Mouse (Mus musculus) C2C12 (cell line): ENCODE measurements around the gene Snrnp35. TPM values are rescaled to one million over a fixed set of nuclear protein-coding genes. Genes with fewer than 3 reads are reported as not detected.

Source experiments
- H3K27me3 ChIP-seq: one replicate; pipeline ENCODE4 v1.6.1; 2011; ENCODE audit not compliant: control insufficient read depth, insufficient read depth, insufficient read length
- H3K36me3 ChIP-seq: one replicate; pipeline ENCODE4 v1.6.1; 2011; ENCODE audit not compliant: control insufficient read depth, insufficient read depth
- H3K4me3 ChIP-seq: one replicate; pipeline ENCODE4 v1.5.1; 2011; ENCODE audit warnings: mild to moderate bottlenecking, control low read depth; ENCODE audit not compliant: poor library complexity, insufficient read depth, severe bottlenecking
- H3K79me2 ChIP-seq: one replicate; pipeline ENCODE4 v1.6.1; 2011; ENCODE audit not compliant: control insufficient read depth, insufficient read depth
- H3K79me3 ChIP-seq: one replicate; pipeline ENCODE4 v1.6.1; 2011; ENCODE audit warnings: low read depth, control low read depth
- H3ac ChIP-seq: one replicate; pipeline ENCODE3; 2011; ENCODE audit warnings: low read depth; ENCODE audit not compliant: control insufficient read depth, insufficient read length
- CEBPB ChIP-seq: IDR thresholded peaks from one replicate; pipeline ENCODE4 v1.6.1; 2011; ENCODE audit warnings: low read depth, mild to moderate bottlenecking, control low read depth, moderate library complexity
- CTCF ChIP-seq: IDR thresholded peaks from one replicate; pipeline ENCODE4 v1.5.1; 2011; ENCODE audit not compliant: control insufficient read depth, insufficient read depth, insufficient read length
- FOSL1 ChIP-seq: IDR thresholded peaks from one replicate; pipeline ENCODE4 v1.8.0; 2011; ENCODE audit warnings: mild to moderate bottlenecking, low read length; ENCODE audit not compliant: poor library complexity, insufficient read depth, severe bottlenecking
- MAX ChIP-seq: IDR thresholded peaks from one replicate; pipeline ENCODE4 v1.6.1; 2011; ENCODE audit warnings: mild to moderate bottlenecking, control low read depth
- MYOD1 ChIP-seq: IDR thresholded peaks from one replicate; pipeline ENCODE4 v1.6.1; 2011; ENCODE audit warnings: low read depth; ENCODE audit not compliant: control insufficient read depth, insufficient read length
- MYOG ChIP-seq: IDR thresholded peaks from one replicate; pipeline ENCODE4 v1.6.1; 2011; ENCODE audit not compliant: control insufficient read depth, insufficient read length; ENCODE audit errors: extremely low read depth
- USF1 ChIP-seq: IDR thresholded peaks from one replicate; pipeline ENCODE4 v1.6.1; 2011; ENCODE audit warnings: low read depth, mild to moderate bottlenecking, control low read depth, moderate library complexity
- polyA plus RNA-seq: library from polyadenylated mRNA; unstranded; fragments of >200 nt; fragmentation: generic; extraction: Trizol; gene quantifications from one replicate; pipeline ENCODE4 v1.2.1, GENCODE M21; 2012; ENCODE audit warnings: missing spikeins

Snrnp35 gene
- polyA plus RNA-seq, 1 experiment: 23.8 TPM

DNA sequence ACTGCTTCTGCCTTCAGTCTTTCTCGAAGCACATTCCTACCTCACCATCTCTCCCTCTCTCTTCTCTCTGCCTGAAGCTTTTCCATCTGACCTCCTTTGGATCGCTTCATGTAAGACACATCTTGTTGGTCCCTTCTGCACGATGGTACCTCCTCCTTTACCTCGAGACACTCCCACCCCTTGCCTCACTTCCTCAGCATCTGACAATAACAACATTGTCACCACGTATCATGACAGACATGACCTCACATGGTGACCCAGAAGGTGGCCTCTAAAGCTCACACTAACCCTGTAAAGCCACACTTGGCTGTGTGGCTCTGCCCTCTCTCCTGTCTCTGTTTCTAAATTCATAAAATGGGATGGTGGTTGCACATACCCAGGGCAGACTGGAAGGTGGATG is 32.9 kb downstream of the Snrnp35 start:
- no peaks in the 10 kb centered on the region for H3K27me3 ChIP-seq
- H3K79me3 ChIP-seq: no peaks in the 10 kb centered on the region
- no peaks in the 10 kb centered on the region for H3K79me2 ChIP-seq
- H3K36me3 ChIP-seq: peaks cover 3% of the 10 kb centered on the region
- no peak overlapping the region for H3K4me3 ChIP-seq
- H3ac ChIP-seq: no peak overlapping the region
- no peak for TF ChIP-seq MAX
- TF ChIP-seq MYOG: no peak
- no peak for TF ChIP-seq CEBPB
- no peak for TF ChIP-seq CTCF
- TF ChIP-seq USF1: no peak
- TF ChIP-seq FOSL1: no peak
- no peak for TF ChIP-seq MYOD1

DNA sequence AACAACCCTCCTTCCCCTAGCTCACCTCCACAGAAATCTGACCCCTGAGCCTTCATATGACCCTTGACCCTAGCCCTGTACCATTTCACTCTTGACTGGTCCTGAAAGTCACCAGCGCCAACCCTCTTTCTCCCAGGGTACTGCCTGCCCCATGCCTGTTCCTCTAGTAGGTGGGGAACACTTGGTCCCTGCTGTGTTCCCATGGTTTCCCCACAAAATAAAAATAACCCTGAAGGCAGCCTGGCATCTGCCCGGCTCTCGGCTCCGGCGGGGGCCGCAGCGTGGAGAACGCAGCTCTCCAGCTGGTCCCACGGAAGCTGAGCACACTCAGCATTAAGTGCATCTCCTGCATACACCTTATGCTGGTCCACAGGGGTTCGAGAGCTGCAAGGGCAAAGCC is 35.7 kb downstream of the Snrnp35 start:
- TF ChIP-seq CEBPB: no peak
- TF ChIP-seq USF1: no peak
- TF ChIP-seq MYOG: no peak
- no peak for TF ChIP-seq FOSL1
- TF ChIP-seq MYOD1: no peak
- no peak for TF ChIP-seq MAX
- TF ChIP-seq CTCF: no peak
- peaks cover 3% of the 10 kb centered on the region for H3K36me3 ChIP-seq

DNA sequence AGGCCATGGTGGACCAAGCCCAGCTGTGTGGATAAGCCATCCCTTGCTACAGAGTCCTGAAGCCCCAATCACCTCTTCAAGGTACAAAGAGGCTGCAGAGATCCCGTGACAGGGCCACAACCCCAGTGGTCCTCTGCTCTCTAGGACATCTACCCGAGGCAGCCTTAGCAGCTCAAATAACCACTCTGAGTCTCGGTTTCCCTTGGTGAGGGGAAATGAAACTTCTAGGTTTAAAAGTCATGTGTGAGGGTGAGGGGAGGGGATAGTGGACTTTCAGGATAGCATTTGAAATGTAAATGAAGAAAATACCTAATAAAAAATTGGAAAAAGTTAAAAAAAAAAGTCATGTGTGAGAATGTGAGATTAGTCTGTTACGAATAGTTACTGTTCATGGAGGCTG is 38.7 kb downstream of the Snrnp35 start:
- H3K36me3 ChIP-seq: no peaks in the 10 kb centered on the region
- H3K79me2 ChIP-seq: no peaks in the 10 kb centered on the region

More for the DNA sequence above, 35.7 kb downstream of the Snrnp35 start:
- H3ac ChIP-seq: no peak overlapping the region
- no peaks in the 10 kb centered on the region for H3K79me3 ChIP-seq
- H3K79me2 ChIP-seq: no peaks in the 10 kb centered on the region
- H3K4me3 ChIP-seq: no peak overlapping the region
- no peaks in the 10 kb centered on the region for H3K27me3 ChIP-seq

DNA sequence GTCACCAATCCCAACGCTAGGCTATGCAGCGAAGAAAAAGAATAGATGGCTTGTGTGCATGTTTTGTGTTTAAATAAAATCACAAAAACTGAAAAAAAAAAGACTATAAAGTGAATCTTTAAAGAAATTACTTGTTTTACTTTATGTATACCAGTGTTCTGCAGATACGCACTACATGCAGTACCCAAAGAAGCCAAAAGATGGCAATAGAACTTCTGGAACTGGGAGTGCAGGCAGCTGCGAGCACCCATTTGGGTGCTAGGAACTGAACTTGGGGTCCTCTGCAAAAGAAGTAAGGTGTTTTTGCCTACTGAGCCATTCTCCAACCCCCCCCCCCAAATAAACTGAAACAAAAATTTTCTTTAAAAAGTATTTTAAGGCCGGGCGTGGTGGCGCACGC is 40.1 kb downstream of the Snrnp35 start:
- no peak overlapping the region for H3K4me3 ChIP-seq
- TF ChIP-seq CEBPB: no peak
- no peak for TF ChIP-seq MYOG
- TF ChIP-seq CTCF: no peak
- no peak for TF ChIP-seq FOSL1
- no peak for TF ChIP-seq MYOD1
- no peak for TF ChIP-seq MAX
- TF ChIP-seq USF1: no peak
- no peaks in the 10 kb centered on the region for H3K79me3 ChIP-seq
- H3K27me3 ChIP-seq: no peaks in the 10 kb centered on the region
- no peak overlapping the region for H3ac ChIP-seq
- H3K79me2 ChIP-seq: no peaks in the 10 kb centered on the region
- no peaks in the 10 kb centered on the region for H3K36me3 ChIP-seq

More for the DNA sequence above, 38.7 kb downstream of the Snrnp35 start:
- TF ChIP-seq CTCF (no peak), MYOG (no peak), FOSL1 (no peak), USF1 (no peak), CEBPB (no peak), MAX (no peak), MYOD1 (no peak)
- no peak overlapping the region for H3K4me3 ChIP-seq
- no peaks in the 10 kb centered on the region for H3K79me3 ChIP-seq
- no peaks in the 10 kb centered on the region for H3K27me3 ChIP-seq
- H3ac ChIP-seq: no peak overlapping the region

DNA sequence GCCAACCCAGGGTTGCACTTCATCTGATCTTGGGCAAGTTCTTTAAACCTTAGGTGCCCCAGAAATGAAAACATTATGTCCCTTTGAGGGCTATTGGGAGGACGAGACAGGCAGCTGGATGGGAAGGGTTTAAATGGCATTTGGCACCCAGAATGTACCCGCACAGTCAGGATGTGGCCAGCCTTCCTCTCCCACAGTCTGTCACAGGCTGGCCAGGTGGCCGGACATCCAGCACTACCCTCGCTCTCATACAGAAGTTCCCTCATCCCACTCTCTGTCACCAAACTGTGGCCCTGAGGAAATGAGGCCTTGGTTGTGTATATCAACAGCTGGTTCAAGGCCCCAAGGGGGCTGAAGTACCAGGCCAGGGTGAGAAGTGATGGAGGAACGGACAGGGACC is 42.0 kb downstream of the Snrnp35 start:
- H3ac ChIP-seq: no peak overlapping the region
- TF ChIP-seq CTCF (no peak), MYOD1 (no peak)
- H3K27me3 ChIP-seq: no peaks in the 10 kb centered on the region
- H3K79me2 ChIP-seq: no peaks in the 10 kb centered on the region
- H3K79me3 ChIP-seq: no peaks in the 10 kb centered on the region
- H3K4me3 ChIP-seq: no peak overlapping the region
- H3K36me3 ChIP-seq: no peaks in the 10 kb centered on the region

DNA sequence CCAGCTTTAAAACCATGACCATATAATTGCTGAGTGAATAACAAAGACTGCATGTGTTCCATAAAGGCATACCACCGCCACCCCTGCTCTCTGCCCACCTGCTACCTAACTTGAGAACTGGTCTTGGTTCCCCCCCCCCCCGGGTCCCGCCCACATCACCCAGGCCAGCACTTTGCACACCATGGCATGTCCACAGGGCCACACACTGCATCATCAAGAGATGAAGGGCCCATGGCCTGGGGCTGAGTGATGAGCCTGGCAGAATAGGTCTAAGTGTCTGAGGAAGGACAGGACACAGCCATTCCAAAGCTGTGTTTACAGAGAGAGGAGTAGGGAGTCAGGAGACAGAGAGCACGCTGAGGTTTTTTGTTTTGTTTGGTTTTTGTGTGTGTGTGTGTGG is 45.4 kb downstream of the Snrnp35 start:
- Histone ChIP-seq H3K79me3 (peaks cover 2% of the 10 kb centered on the region), H3K4me3 (no peak overlapping the region), H3K36me3 (no peaks in the 10 kb centered on the region), H3K79me2 (no peaks in the 10 kb centered on the region), H3ac (no peak overlapping the region), H3K27me3 (no peaks in the 10 kb centered on the region)
- TF ChIP-seq CTCF (no peak), MYOD1 (no peak), FOSL1 (no peak)
